Mouse (Mus musculus) midbrain, embryonic 12.5 days (tissue): ENCODE measurements around the gene Dcpp1. TPM values are rescaled to one million over a fixed set of nuclear protein-coding genes. Genes with fewer than 3 reads are reported as not detected.
"Not testable (repeated sequence)": the region's sequence is repeated elsewhere in the genome, so short reads cannot be mapped to it uniquely, and the experiment has no call there.

Experiments used
- ATAC-seq: fragments of 200-750 bp; cut with Nextera tagmentation; 2 replicates; pipeline ENCODE4 v1.8.0; 2017; ENCODE audit warnings: low read depth, moderate TSS enrichment, moderate library complexity; ENCODE audit not compliant: low FRiP score
- H3K27ac ChIP-seq: fragments of 300-500 bp; sonication (generic); replicated peaks from 2 replicates; pipeline ENCODE4 v1.5.1; 2016; ENCODE audit warnings: mild to moderate bottlenecking
- H3K27me3 ChIP-seq: fragments of 300-500 bp; sonication (generic); 2 replicates; pipeline ENCODE4 v1.6.1; 2016; ENCODE audit warnings: mild to moderate bottlenecking
- H3K36me3 ChIP-seq: fragments of 300-500 bp; sonication (generic); 2 replicates; pipeline ENCODE4 v1.6.1; 2016
- H3K4me1 ChIP-seq: fragments of 300-500 bp; sonication (generic); 2 replicates; pipeline ENCODE4 v1.6.1; 2016
- H3K4me2 ChIP-seq: fragments of 300-500 bp; sonication (generic); replicated peaks from 2 replicates; pipeline ENCODE4 v1.6.1; 2016; ENCODE audit warnings: mild to moderate bottlenecking, moderate library complexity
- H3K4me3 ChIP-seq: fragments of 300-500 bp; sonication (generic); 2 replicates; pipeline ENCODE4 v1.5.1; 2016; ENCODE audit warnings: mild to moderate bottlenecking
- H3K9ac ChIP-seq: fragments of 300-500 bp; sonication (generic); replicated peaks from 2 replicates; pipeline ENCODE4 v1.6.1; 2016; ENCODE audit warnings: mild to moderate bottlenecking, moderate library complexity
- H3K9me3 ChIP-seq: fragments of 300-500 bp; sonication (generic); 2 replicates; pipeline ENCODE4 v1.6.1; 2016; ENCODE audit warnings: mild to moderate bottlenecking
- WGBS: fragments of 180-500 bp; shearing (Covaris S2); methylation state at CpG from one replicate; pipeline ENCODE4 v1.1.7; 2016; 5-methylcytosine and 5-hydroxymethylcytosine counted together
- polyA plus RNA-seq: library from polyadenylated mRNA; unstranded; fragments of >200 nt; fragmentation: Nextera tagmentation; extraction: Ambion mirVana; gene quantifications from 2 replicates; pipeline ENCODE4 v1.2.1, GENCODE M21; 2016

The Dcpp1 gene
- polyA plus RNA-seq, 1 experiment from 2014 or later: not detected

GRCm38 (mm10) chr17:23857913-23858312 lies 22.8 kb upstream of the Dcpp1 start:
- WGBS: 89% methylated on average over 2 of the region's 2 CpGs
- H3K27me3 ChIP-seq: no peaks in the 10 kb centered on the region
- H3K9ac ChIP-seq: no peak overlapping the region
- H3K36me3 ChIP-seq: no peaks in the 10 kb centered on the region
- H3K4me1 ChIP-seq: no peaks in the 10 kb centered on the region
- no peak overlapping the region for H3K4me3 ChIP-seq
- H3K4me2 ChIP-seq: no peak overlapping the region
- no peaks in the 10 kb centered on the region for H3K9me3 ChIP-seq
- no peak for ATAC-seq
- H3K27ac ChIP-seq: no peak overlapping the region

- Histone ChIP-seq H3K36me3 (no peaks in the 10 kb centered on the region), H3K4me1 (no peaks in the 10 kb centered on the region), H3K27ac (no peak overlapping the region), H3K27me3 (no peaks in the 10 kb centered on the region), H3K4me3 (no peak overlapping the region), H3K9me3 (no peaks in the 10 kb centered on the region), H3K9ac (no peak overlapping the region), H3K4me2 (no peak overlapping the region)
- no peak for ATAC-seq
- 80% methylated on average over 4 of the region's 4 CpGs for WGBS
Measured at GRCm38 (mm10) chr17:23862926-23863325, 17.8 kb upstream of the Dcpp1 start.

- Histone ChIP-seq H3K4me3 (no peak within 1 kb of the TSS), H3K9ac (no peak within 1 kb of the TSS), H3K4me2 (no peak within 1 kb of the TSS), H3K4me1 (no peaks in the 10 kb centered on the region), H3K27ac (no peak within 1 kb of the TSS), H3K27me3 (no peaks in the 10 kb centered on the region), H3K36me3 (no peaks in the 10 kb centered on the region), H3K9me3 (no peaks in the 10 kb centered on the region)
- WGBS: 80% methylated on average over 15 of the region's 15 CpGs
- no peak for ATAC-seq
Measured at GRCm38 (mm10) chr17:23867756-23868155, 12.9 kb upstream of the Dcpp1 start, which contains the start of gene Prss21. TSS of gene Prss21 (plus strand) at chr17:23868056.

- ATAC-seq: no peak
- Histone ChIP-seq H3K27me3 (no peaks in the 10 kb centered on the region), H3K9ac (no peak overlapping the region), H3K36me3 (no peaks in the 10 kb centered on the region), H3K4me2 (no peak overlapping the region), H3K4me3 (no peak overlapping the region), H3K27ac (no peak overlapping the region), H3K4me1 (no peaks in the 10 kb centered on the region), H3K9me3 (no peaks in the 10 kb centered on the region)
- 88% methylated on average over 11 of the region's 11 CpGs for WGBS
Measured at GRCm38 (mm10) chr17:23868513-23868912, 12.2 kb upstream of the Dcpp1 start.

- Histone ChIP-seq H3K9me3 (no peaks in the 10 kb centered on the region), H3K9ac (no peak overlapping the region), H3K27me3 (no peaks in the 10 kb centered on the region), H3K4me1 (0 out of 2 replicates have a peak, but pooled peaks cover 3% of the 10 kb centered on the region), H3K4me2 (no peak overlapping the region), H3K4me3 (no peak overlapping the region), H3K27ac (no peak overlapping the region), H3K36me3 (no peaks in the 10 kb centered on the region)
- WGBS: 52% methylated on average over 8 of the region's 8 CpGs
- ATAC-seq: no peak
Measured at GRCm38 (mm10) chr17:23873884-23874856, 6.5 kb upstream of the Dcpp1 start.

- H3K9ac ChIP-seq: no peak overlapping the region
- H3K4me2 ChIP-seq: no peak overlapping the region
- 0 out of 2 replicates have a peak, but pooled peaks cover 3% of the 10 kb centered on the region for H3K4me1 ChIP-seq
- no peak overlapping the region for H3K4me3 ChIP-seq
- H3K27ac ChIP-seq: no peak overlapping the region
- H3K9me3 ChIP-seq: no peaks in the 10 kb centered on the region
- no peak for ATAC-seq
- WGBS: 62% methylated on average over 3 of the region's 3 CpGs
- no peaks in the 10 kb centered on the region for H3K27me3 ChIP-seq
- H3K36me3 ChIP-seq: no peaks in the 10 kb centered on the region
Measured at GRCm38 (mm10) chr17:23876741-23877140, 3.9 kb upstream of the Dcpp1 start.

GRCm38 (mm10) chr17:23877166-23877565 lies 3.5 kb upstream of the Dcpp1 start:
- Histone ChIP-seq H3K4me1 (0 out of 2 replicates have a peak, but pooled peaks cover 3% of the 10 kb centered on the region), H3K4me2 (no peak overlapping the region), H3K9me3 (no peaks in the 10 kb centered on the region), H3K27me3 (no peaks in the 10 kb centered on the region), H3K27ac (no peak overlapping the region), H3K36me3 (no peaks in the 10 kb centered on the region), H3K9ac (no peak overlapping the region), H3K4me3 (no peak overlapping the region)
- ATAC-seq: no peak
- 95% methylated on average over 2 of the region's 2 CpGs for WGBS

GRCm38 (mm10) chr17:23917158-23917557 lies 36.5 kb downstream of the Dcpp1 start, which contains the start of gene Dcpp3:
TSS of gene Dcpp3 (plus strand) at chr17:23917458.
- H3K9me3 ChIP-seq, ATAC-seq, H3K4me2 ChIP-seq, H3K4me3 ChIP-seq, H3K4me1 ChIP-seq, H3K36me3 ChIP-seq, H3K27ac ChIP-seq, H3K27me3 ChIP-seq, H3K9ac ChIP-seq: not testable (repeated sequence)
- 79% methylated on average over 4 of the region's 4 CpGs for WGBS

GRCm38 (mm10) chr17:23924531-23925007 lies 43.9 kb downstream of the Dcpp1 start:
- peaks cover 10% of the 10 kb centered on the region for H3K4me1 ChIP-seq
- WGBS: under 1% methylated on average over 29 of the region's 29 CpGs
- H3K9me3 ChIP-seq: no peaks in the 10 kb centered on the region
- H3K4me3 ChIP-seq: peak overlapping the region; percentile 49
- peak overlapping the region; percentile 81 for H3K4me2 ChIP-seq
- H3K36me3 ChIP-seq: no peaks in the 10 kb centered on the region
- ATAC-seq: peak; percentile 99
- peak overlapping the region; percentile 67 for H3K9ac ChIP-seq
- peak overlapping the region; percentile 93 for H3K27ac ChIP-seq
- no peaks in the 10 kb centered on the region for H3K27me3 ChIP-seq

GRCm38 (mm10) chr17:23925090-23925493 lies 44.4 kb downstream of the Dcpp1 start:
- WGBS: 1% methylated on average over 14 of the region's 14 CpGs
- peak overlapping the region; percentile 49 for H3K4me3 ChIP-seq
- H3K9ac ChIP-seq: peak overlapping the region; percentile 67
- H3K4me2 ChIP-seq: peak overlapping the region; percentile 81
- peaks cover 10% of the 10 kb centered on the region for H3K4me1 ChIP-seq
- no peaks in the 10 kb centered on the region for H3K9me3 ChIP-seq
- H3K36me3 ChIP-seq: no peaks in the 10 kb centered on the region
- H3K27ac ChIP-seq: peak overlapping the region; percentile 93
- H3K27me3 ChIP-seq: no peaks in the 10 kb centered on the region
- ATAC-seq: peak; percentile 81

- H3K4me3 ChIP-seq: no peak overlapping the region
- no peaks in the 10 kb centered on the region for H3K4me1 ChIP-seq
- H3K27ac ChIP-seq: no peak overlapping the region
- H3K36me3 ChIP-seq: no peaks in the 10 kb centered on the region
- no peaks in the 10 kb centered on the region for H3K9me3 ChIP-seq
- ATAC-seq: no peak
- no peak overlapping the region for H3K9ac ChIP-seq
- WGBS: 84% methylated on average over 5 of the region's 5 CpGs
- H3K4me2 ChIP-seq: no peak overlapping the region
- H3K27me3 ChIP-seq: no peaks in the 10 kb centered on the region
Measured at GRCm38 (mm10) chr17:23931157-23931556, 50.5 kb downstream of the Dcpp1 start.
